Mouse (Mus musculus): ENCODE measurements around the gene Mutyh. TPM values are rescaled to one million over a fixed set of nuclear protein-coding genes. Genes with fewer than 3 reads are reported as not detected.

Gene Mutyh
- polyA plus RNA-seq, 1 experiment from 2014 or later = 16.6 TPM

- WGBS = 87% methylated on average over 5 of the region's 5 CpGs
Measured at GRCm38 (mm10) chr4:116815276-116815675, 7.8 kb downstream of the Mutyh start.

GRCm38 (mm10) chr4:116817486-116817885 lies 10.0 kb downstream of the Mutyh start:
- no peak for DNase-seq (ENCODE audit: low spot score)
- no peak for ATAC-seq (ENCODE audit: low FRiP score)
- Histone ChIP-seq H3K36me3 (ENCODE audit: control insufficient read depth, insufficient read depth, low read length) (no peaks in the 10 kb centered on the region), H3K4me3 (ENCODE audit: low read depth, low read length) (no peak overlapping the region), H3K27ac (ENCODE audit: low read depth, low read length) (no peak overlapping the region), H3K9me3 (ENCODE audit: control insufficient read depth, low read length) (no peaks in the 10 kb centered on the region), H3K4me2 (replicated peaks; ENCODE audit: low read depth, low read length) (no peak overlapping the region), H3K9ac (ENCODE audit: low read depth, low read length) (no peak overlapping the region), H3K4me1 (replicated peaks; ENCODE audit: control insufficient read depth, insufficient read depth, low read length) (0 out of 2 replicates have a peak, but pooled peaks cover 2% of the 10 kb centered on the region), H3K27me3 (ENCODE audit: control insufficient read depth, insufficient read depth, low read length) (peaks cover 13% of the 10 kb centered on the region; the same call in 1 of the 2 replicates)
- WGBS = 90% methylated on average over 6 of the region's 6 CpGs

More at GRCm38 (mm10) chr4:116815276-116815675, 7.8 kb downstream of the Mutyh start:
- DNase-seq (ENCODE audit: low spot score) (no peak), ATAC-seq (ENCODE audit: low FRiP score) (no peak)
- Histone ChIP-seq H3K4me1 (replicated peaks; ENCODE audit: control insufficient read depth, insufficient read depth, low read length) (no peaks in the 10 kb centered on the region), H3K27ac (ENCODE audit: low read depth, low read length) (no peak overlapping the region), H3K4me2 (replicated peaks; ENCODE audit: low read depth, low read length) (no peak overlapping the region), H3K9me3 (ENCODE audit: control insufficient read depth, low read length) (no peaks in the 10 kb centered on the region), H3K9ac (ENCODE audit: low read depth, low read length) (no peak overlapping the region), H3K36me3 (ENCODE audit: control insufficient read depth, insufficient read depth, low read length) (no peaks in the 10 kb centered on the region), H3K4me3 (ENCODE audit: low read depth, low read length) (no peak overlapping the region), H3K27me3 (ENCODE audit: control insufficient read depth, insufficient read depth, low read length) (peaks cover 5% of the 10 kb centered on the region; the same call in 1 of the 2 replicates)

GRCm38 (mm10) chr4:116819968-116820901 lies 12.7 kb downstream of the Mutyh start:
- no peaks in the 10 kb centered on the region for H3K36me3 ChIP-seq (ENCODE audit: control insufficient read depth, insufficient read depth, low read length)
- no peaks in the 10 kb centered on the region for H3K9me3 ChIP-seq (ENCODE audit: control insufficient read depth, low read length)
- H3K4me1 ChIP-seq (replicated peaks; ENCODE audit: control insufficient read depth, insufficient read depth, low read length) = 0 out of 2 replicates have a peak, but pooled peaks cover 2% of the 10 kb centered on the region
- DNase-seq (ENCODE audit: low spot score) (no peak), ATAC-seq (ENCODE audit: low FRiP score) (no peak; the same call in 1 of the 2 replicates)
- 21% methylated on average over 32 of the region's 32 CpGs for WGBS
- peak overlapping the region; percentile 37 for H3K4me3 ChIP-seq (ENCODE audit: low read depth, low read length)
- peak overlapping the region; percentile 91 for H3K4me2 ChIP-seq (replicated peaks; ENCODE audit: low read depth, low read length)
- peak overlapping the region; percentile 47 for H3K9ac ChIP-seq (ENCODE audit: low read depth, low read length)
- H3K27ac ChIP-seq (ENCODE audit: low read depth, low read length) = no peak overlapping the region
- H3K27me3 ChIP-seq (ENCODE audit: control insufficient read depth, insufficient read depth, low read length) = peaks cover 13% of the 10 kb centered on the region; the same call in 1 of the 2 replicates

DNA sequence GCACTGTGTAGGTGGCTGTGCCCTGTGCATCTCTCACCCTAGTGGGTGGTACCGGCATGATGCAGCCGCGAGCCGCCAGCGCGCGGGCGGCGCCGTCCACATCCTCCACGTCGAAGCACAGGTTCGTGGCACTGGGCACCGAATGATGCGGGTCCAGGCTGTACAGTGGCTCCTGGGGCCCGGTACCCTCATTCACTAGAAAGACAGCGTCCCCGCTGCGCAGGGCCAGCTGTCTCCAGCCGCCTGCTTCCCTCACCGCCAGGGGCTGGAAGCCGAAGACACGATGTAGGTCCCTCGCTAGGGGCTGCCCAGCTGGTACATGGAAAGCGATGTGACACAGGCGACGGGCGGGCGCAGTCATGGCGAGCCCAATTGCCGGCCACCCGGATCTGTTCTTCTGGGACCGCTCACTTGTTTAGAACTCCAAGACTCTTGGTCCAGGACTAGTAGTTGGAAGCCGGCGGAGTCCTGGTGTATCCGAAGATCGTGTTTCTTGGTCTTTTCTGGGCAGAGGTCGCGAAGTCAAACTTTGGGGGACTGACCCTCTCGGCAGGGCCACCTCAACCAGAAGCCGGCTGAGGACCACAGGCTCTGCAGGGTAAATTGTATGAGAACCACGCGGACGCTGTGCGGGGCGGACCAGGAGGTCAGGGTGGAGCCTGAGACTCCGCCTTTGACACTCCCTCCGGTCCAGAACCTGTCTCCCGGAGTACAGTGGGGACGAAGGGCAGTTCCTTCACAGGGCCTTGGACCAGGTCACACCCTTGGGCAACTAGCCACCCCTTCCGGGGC lies 13.6 kb downstream of the Mutyh start:
- peak; percentile 74 for ATAC-seq (ENCODE audit: low FRiP score)
- Histone ChIP-seq H3K36me3 (ENCODE audit: control insufficient read depth, insufficient read depth, low read length) (no peaks in the 10 kb centered on the region), H3K4me1 (replicated peaks; ENCODE audit: control insufficient read depth, insufficient read depth, low read length) (0 out of 2 replicates have a peak, but pooled peaks cover 2% of the 10 kb centered on the region), H3K27me3 (ENCODE audit: control insufficient read depth, insufficient read depth, low read length) (peaks cover 13% of the 10 kb centered on the region; the same call in 1 of the 2 replicates), H3K9me3 (ENCODE audit: control insufficient read depth, low read length) (no peaks in the 10 kb centered on the region), H3K9ac (ENCODE audit: low read depth, low read length) (peak overlapping the region; percentile 47), H3K27ac (ENCODE audit: low read depth, low read length) (no peak overlapping the region), H3K4me3 (ENCODE audit: low read depth, low read length) (peak overlapping the region; percentile 37), H3K4me2 (replicated peaks; ENCODE audit: low read depth, low read length) (peak overlapping the region; percentile 91)
- under 1% methylated on average over 51 of the region's 51 CpGs for WGBS
- peak; percentile 80 for DNase-seq (ENCODE audit: low spot score)

- no peak within 1 kb of the TSS for H3K27ac ChIP-seq (ENCODE audit: low read depth, low read length)
- 11% methylated on average over 9 of the region's 9 CpGs for WGBS
Measured at GRCm38 (mm10) chr4:116821694-116822016, 14.1 kb downstream of the Mutyh start, which contains the start of gene Hpdl. Gene Hpdl, minus strand, starts transcription at chr4:116821707.

DNA sequence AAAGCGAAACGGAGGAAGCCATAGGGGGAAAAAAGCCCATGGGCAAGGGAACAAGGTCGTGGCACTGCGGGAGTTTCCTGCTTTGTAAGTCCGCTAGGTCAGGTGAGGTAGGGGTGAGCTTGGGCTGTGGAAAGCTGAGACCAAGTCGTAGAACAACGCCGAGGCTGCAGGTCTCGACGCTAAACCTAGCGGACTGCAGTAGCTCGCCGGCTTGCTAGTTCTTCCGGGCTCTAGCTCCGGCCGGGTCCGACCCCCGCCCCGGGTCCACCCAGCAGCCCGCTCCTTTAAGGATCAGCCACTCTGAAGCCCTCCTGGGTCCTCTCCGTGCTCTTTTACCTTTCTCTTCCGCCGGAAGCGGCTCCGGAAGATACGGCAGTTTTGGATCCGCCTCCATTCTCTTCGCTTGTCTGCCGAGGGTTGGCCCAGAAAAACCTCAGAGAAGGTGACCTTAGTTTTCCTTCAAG lies 17.1 kb downstream of the Mutyh start:
- no peaks in the 10 kb centered on the region for H3K36me3 ChIP-seq (ENCODE audit: control insufficient read depth, insufficient read depth, low read length)
- DNase-seq (ENCODE audit: low spot score) (peak; percentile 77), ATAC-seq (ENCODE audit: low FRiP score) (peak; percentile 41)
- H3K9ac ChIP-seq (ENCODE audit: low read depth, low read length) = peak overlapping the region; percentile 84
- 0 out of 2 replicates have a peak, but pooled peaks cover 2% of the 10 kb centered on the region for H3K4me1 ChIP-seq (replicated peaks; ENCODE audit: control insufficient read depth, insufficient read depth, low read length)
- no peak overlapping the region for H3K27ac ChIP-seq (ENCODE audit: low read depth, low read length)
- peaks cover 13% of the 10 kb centered on the region; the same call in 1 of the 2 replicates for H3K27me3 ChIP-seq (ENCODE audit: control insufficient read depth, insufficient read depth, low read length)
- WGBS = 1% methylated on average over 29 of the region's 29 CpGs
- peak overlapping the region; percentile 48 for H3K4me3 ChIP-seq (ENCODE audit: low read depth, low read length)
- H3K4me2 ChIP-seq (replicated peaks; ENCODE audit: low read depth, low read length) = peak overlapping the region; percentile 70
- H3K9me3 ChIP-seq (ENCODE audit: control insufficient read depth, low read length) = no peaks in the 10 kb centered on the region

More at GRCm38 (mm10) chr4:116821694-116822016, 14.1 kb downstream of the Mutyh start, which contains the start of gene Hpdl:
- Histone ChIP-seq H3K9me3 (ENCODE audit: control insufficient read depth, low read length) (no peaks in the 10 kb centered on the region), H3K4me2 (replicated peaks; ENCODE audit: low read depth, low read length) (peak within 1 kb of the TSS; percentile 91), H3K27me3 (ENCODE audit: control insufficient read depth, insufficient read depth, low read length) (peaks cover 13% of the 10 kb centered on the region; the same call in 1 of the 2 replicates), H3K4me3 (ENCODE audit: low read depth, low read length) (peak within 1 kb of the TSS; percentile 37), H3K36me3 (ENCODE audit: control insufficient read depth, insufficient read depth, low read length) (no peaks in the 10 kb centered on the region), H3K9ac (ENCODE audit: low read depth, low read length) (peak within 1 kb of the TSS; percentile 47), H3K4me1 (replicated peaks; ENCODE audit: control insufficient read depth, insufficient read depth, low read length) (0 out of 2 replicates have a peak, but pooled peaks cover 2% of the 10 kb centered on the region)
- DNase-seq (ENCODE audit: low spot score) (no peak), ATAC-seq (ENCODE audit: low FRiP score) (no peak)

- DNase-seq (ENCODE audit: low spot score) (peak; percentile 83), ATAC-seq (ENCODE audit: low FRiP score) (no peak)
Measured at GRCm38 (mm10) chr4:116827819-116828218, 20.3 kb downstream of the Mutyh start.

GRCm38 (mm10) chr4:116829364-116830069 lies 22.0 kb downstream of the Mutyh start:
- Histone ChIP-seq H3K4me2 (replicated peaks; ENCODE audit: low read depth, low read length) (no peak overlapping the region), H3K36me3 (ENCODE audit: control insufficient read depth, insufficient read depth, low read length) (no peaks in the 10 kb centered on the region), H3K9ac (ENCODE audit: low read depth, low read length) (peak overlapping the region; percentile 38; the same call in 1 of the 2 replicates), H3K27ac (ENCODE audit: low read depth, low read length) (peak overlapping the region; percentile 73), H3K4me3 (ENCODE audit: low read depth, low read length) (no peak overlapping the region), H3K27me3 (ENCODE audit: control insufficient read depth, insufficient read depth, low read length) (no peaks in the 10 kb centered on the region), H3K4me1 (replicated peaks; ENCODE audit: control insufficient read depth, insufficient read depth, low read length) (no peaks in the 10 kb centered on the region), H3K9me3 (ENCODE audit: control insufficient read depth, low read length) (no peaks in the 10 kb centered on the region)
- DNase-seq (ENCODE audit: low spot score) (peak; percentile 43), ATAC-seq (ENCODE audit: low FRiP score) (peak; percentile 21)
- WGBS = 43% methylated on average over 6 of the region's 6 CpGs

More at GRCm38 (mm10) chr4:116827819-116828218, 20.3 kb downstream of the Mutyh start:
- H3K27ac ChIP-seq (ENCODE audit: low read depth, low read length) = no peak overlapping the region
- 0% methylated on average over 4 of the region's 4 CpGs for WGBS
- no peak overlapping the region for H3K9ac ChIP-seq (ENCODE audit: low read depth, low read length)
- H3K4me2 ChIP-seq (replicated peaks; ENCODE audit: low read depth, low read length) = no peak overlapping the region
- H3K36me3 ChIP-seq (ENCODE audit: control insufficient read depth, insufficient read depth, low read length) = no peaks in the 10 kb centered on the region
- H3K4me1 ChIP-seq (replicated peaks; ENCODE audit: control insufficient read depth, insufficient read depth, low read length) = no peaks in the 10 kb centered on the region
- no peak overlapping the region for H3K4me3 ChIP-seq (ENCODE audit: low read depth, low read length)
- no peaks in the 10 kb centered on the region for H3K9me3 ChIP-seq (ENCODE audit: control insufficient read depth, low read length)
- no peaks in the 10 kb centered on the region for H3K27me3 ChIP-seq (ENCODE audit: control insufficient read depth, insufficient read depth, low read length)

All from hindbrain, embryonic 11.5 days (tissue).